Mouse (Mus musculus) thymus, adult 2 months (tissue): ENCODE data around the gene Fam204a. TPM values are rescaled to one million over a fixed set of nuclear protein-coding genes. Genes with fewer than 3 reads are reported as not detected.

Source experiments
- DNase-seq: peaks from one replicate; pipeline ENCODE4 v3.0.0; 2021
- H3K27ac ChIP-seq: fragments of 200-500 bp; 2 replicates; pipeline ENCODE4 v1.5.1; 2012; ENCODE audit warnings: low read length, control low read depth; ENCODE audit not compliant: control insufficient read depth, insufficient read depth
- H3K27me3 ChIP-seq: fragments of 200-500 bp; 2 replicates; pipeline ENCODE4 v1.6.1; 2012; ENCODE audit warnings: mild to moderate bottlenecking, low read length, moderate library complexity, mixed read lengths; ENCODE audit not compliant: control insufficient read depth, insufficient read depth
- H3K36me3 ChIP-seq: fragments of 200-500 bp; 2 replicates; pipeline ENCODE4 v1.6.1; 2012; ENCODE audit warnings: mild to moderate bottlenecking, low read length, moderate library complexity; ENCODE audit not compliant: control insufficient read depth, insufficient read depth
- H3K4me1 ChIP-seq: fragments of 200-500 bp; replicated peaks from 2 replicates; pipeline ENCODE4 v1.6.1; 2012; ENCODE audit warnings: low read length; ENCODE audit not compliant: control insufficient read depth, insufficient read depth
- H3K4me3 ChIP-seq: fragments of 200-500 bp; 2 replicates; pipeline ENCODE4 v1.5.1; 2012; ENCODE audit warnings: mild to moderate bottlenecking, low read length, control low read depth, moderate library complexity; ENCODE audit not compliant: control insufficient read depth, insufficient read depth
- CTCF ChIP-seq: fragments of 200-500 bp; IDR thresholded peaks from 2 replicates; pipeline ENCODE4 v1.5.1; 2012; ENCODE audit warnings: mild to moderate bottlenecking, control low read depth, low read length, moderate library complexity, borderline replicate concordance; ENCODE audit not compliant: control insufficient read depth, poor library complexity, insufficient read depth; ENCODE audit errors: extremely low read depth
- POLR2A ChIP-seq: fragments of 200-500 bp; IDR thresholded peaks from 2 replicates; pipeline ENCODE4 v1.6.1; 2012; ENCODE audit warnings: mild to moderate bottlenecking, low read length, control low read depth, moderate library complexity; ENCODE audit not compliant: control insufficient read depth, poor library complexity, insufficient read depth; ENCODE audit errors: extremely low read depth
- WGBS: fragments of 180-500 bp; shearing (Covaris S2); methylation state at CpG from one replicate; pipeline ENCODE4 v1.1.7; 2018; 5-methylcytosine and 5-hydroxymethylcytosine counted together
- polyA plus RNA-seq: library from polyadenylated mRNA; depleted of rRNA; stranded (reverse); fragments of >200 nt; gene quantifications from 2 replicates; pipeline ENCODE4 v1.2.3, GENCODE M21; 2012

Gene Fam204a
- polyA plus RNA-seq, 1 experiment = 6.3 TPM

DNA sequence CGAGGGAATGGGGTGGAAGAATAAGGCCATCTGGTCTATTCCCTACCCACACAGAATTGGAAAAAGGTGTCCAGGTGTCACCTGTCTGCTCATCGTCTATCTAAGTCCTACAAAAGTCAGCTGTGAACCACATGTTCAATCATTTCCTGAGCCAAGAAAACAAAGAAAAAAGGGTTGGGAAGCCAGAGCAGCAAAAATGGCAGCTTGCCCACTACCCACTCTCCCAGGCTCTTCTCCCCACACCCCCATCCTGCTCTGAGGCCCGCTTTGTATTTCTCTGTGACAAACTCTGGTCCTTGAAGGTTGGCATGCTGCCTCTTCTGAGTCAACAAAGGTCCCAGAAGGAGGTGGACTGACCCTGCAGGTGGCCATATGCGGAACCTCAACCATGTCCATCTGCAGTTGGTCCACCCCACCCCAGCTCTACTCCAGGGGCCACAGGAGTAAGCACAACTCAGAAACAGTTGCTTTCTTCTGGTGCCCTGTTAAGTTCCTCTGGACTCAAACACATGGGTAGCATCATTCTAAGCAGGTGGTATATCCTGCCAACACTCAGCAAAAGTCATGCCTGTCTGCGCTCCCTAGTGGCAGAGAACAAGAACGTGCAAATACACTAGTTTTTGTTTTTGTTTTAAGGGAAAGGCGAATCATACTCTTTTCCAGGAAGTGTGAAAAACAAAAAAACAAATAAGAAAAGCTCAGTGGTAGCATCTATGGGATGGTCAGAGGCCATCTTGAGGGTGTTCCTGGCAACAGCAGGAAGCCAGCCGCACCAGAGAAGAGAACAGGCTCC, 47.5 kb downstream of the Fam204a start:
- no peaks in the 10 kb centered on the region for H3K36me3 ChIP-seq
- no peaks in the 10 kb centered on the region for H3K27me3 ChIP-seq
- no peak for TF ChIP-seq CTCF
- no peak for TF ChIP-seq POLR2A
- no peak overlapping the region for H3K27ac ChIP-seq
- H3K4me3 ChIP-seq = no peak overlapping the region
- DNase-seq = no peak
- WGBS = 80% methylated on average over 8 of the region's 8 CpGs
- peaks cover 11% of the 10 kb centered on the region for H3K4me1 ChIP-seq

DNA sequence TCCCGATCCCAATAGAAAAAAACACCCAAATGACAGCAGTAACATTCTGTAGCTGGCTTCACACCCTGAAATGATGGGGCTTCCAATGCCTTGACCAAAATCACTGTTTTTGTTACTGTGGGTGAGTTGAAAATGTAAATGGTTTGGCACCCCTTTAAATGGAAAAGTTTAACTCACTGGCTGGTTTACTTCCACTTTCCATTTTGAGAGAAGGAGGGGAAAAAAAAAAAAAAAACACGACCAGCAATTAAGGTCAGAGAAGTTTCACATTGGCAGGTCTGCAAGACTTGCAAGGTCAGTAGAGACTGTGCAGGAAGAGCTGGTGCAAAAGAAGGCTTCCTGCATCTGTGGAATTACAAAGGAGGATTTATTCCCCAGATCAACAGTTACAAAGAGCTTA, 61.1 kb downstream of the Fam204a start:
- Histone ChIP-seq H3K36me3 (no peaks in the 10 kb centered on the region), H3K4me3 (no peak overlapping the region), H3K27ac (no peak overlapping the region), H3K4me1 (0 out of 2 replicates have a peak, but pooled peaks cover 2% of the 10 kb centered on the region), H3K27me3 (no peaks in the 10 kb centered on the region)
- WGBS = 35% methylated on average over 2 of the region's 2 CpGs
- no peak for TF ChIP-seq POLR2A
- no peak for TF ChIP-seq CTCF
- no peak for DNase-seq

DNA sequence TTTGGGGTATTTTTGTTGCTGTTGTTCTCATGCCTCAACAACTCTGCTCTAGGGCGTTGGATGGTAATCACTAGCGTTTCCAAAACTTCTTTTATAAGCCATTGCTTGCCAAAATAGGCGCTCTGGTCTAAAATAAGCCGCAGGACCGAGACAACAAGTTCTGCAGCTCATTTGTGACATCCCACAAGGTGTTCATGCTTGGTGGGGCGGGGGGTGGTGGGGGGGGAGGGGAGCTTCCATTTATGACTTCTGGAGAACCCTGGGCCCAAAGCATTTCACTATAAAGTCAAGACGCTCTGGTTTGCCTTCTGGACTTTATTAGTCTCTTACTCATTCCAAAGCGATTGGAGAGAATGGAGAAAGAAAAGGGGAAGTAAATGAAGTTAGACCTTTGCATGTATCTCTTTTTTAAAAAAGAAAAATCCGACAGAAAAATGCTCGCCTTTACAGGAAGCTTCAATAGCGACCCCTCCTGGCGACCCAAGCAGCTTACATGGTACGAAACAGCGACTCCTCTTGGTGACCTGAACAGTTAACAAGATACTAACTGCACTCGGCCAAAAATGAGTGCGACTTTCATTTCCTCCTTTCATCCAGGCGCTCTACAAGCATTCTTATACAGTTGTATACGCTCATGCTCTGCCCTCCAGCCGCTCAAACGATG, 65.8 kb downstream of the Fam204a start:
- no peak for TF ChIP-seq POLR2A
- no peak for TF ChIP-seq CTCF
- Histone ChIP-seq H3K27me3 (no peaks in the 10 kb centered on the region), H3K36me3 (no peaks in the 10 kb centered on the region), H3K27ac (no peak overlapping the region), H3K4me3 (no peak overlapping the region), H3K4me1 (0 out of 2 replicates have a peak, but pooled peaks cover 2% of the 10 kb centered on the region)
- peak; percentile 68 for DNase-seq
- 31% methylated on average over 20 of the region's 20 CpGs for WGBS

DNA sequence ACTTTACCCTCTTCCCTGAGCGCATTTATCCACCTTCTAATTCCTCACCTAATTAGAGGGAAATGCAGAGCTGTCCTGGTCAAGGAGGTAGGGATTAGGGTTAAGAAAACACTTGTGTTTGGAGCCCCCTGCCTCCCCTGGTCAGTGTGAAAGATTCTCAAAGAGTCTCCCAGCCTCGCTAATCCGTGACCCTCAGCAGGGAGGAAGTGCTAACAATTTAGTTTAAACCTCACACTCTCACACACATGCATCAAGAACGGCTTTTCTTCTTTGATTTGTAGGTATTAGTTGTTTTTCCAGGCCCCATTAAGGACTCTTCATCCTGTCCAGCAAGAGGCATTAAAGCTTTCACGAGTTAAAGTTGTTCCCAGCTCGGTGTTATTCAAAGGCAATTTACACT, 66.7 kb downstream of the Fam204a start:
- H3K4me1 ChIP-seq = 0 out of 2 replicates have a peak, but pooled peaks cover 2% of the 10 kb centered on the region
- H3K27me3 ChIP-seq = no peaks in the 10 kb centered on the region
- no peak overlapping the region for H3K27ac ChIP-seq
- WGBS = 82% methylated on average over 6 of the region's 6 CpGs
- H3K36me3 ChIP-seq = no peaks in the 10 kb centered on the region
- no peak for DNase-seq
- no peak overlapping the region for H3K4me3 ChIP-seq
- TF ChIP-seq POLR2A (no peak), CTCF (no peak)

DNA sequence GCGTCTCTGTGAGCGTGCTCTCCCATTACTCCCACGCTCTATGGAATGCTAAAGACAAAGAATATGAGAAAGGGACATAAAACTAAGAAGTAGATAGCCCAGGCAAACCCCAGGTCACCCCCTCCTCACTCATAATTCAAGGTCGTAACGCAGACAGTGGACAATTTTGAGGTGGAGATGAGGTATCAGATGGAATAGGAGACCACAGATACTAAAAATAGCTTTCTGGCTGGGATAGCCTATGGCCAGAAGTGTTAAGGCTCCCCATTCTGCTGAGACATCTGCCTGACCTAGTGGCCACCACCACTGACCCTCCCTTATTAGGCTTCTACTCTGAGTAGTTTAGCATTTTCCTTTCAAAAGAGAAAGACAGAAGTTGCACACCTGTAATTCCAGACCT, 71.2 kb downstream of the Fam204a start:
- Histone ChIP-seq H3K4me3 (no peak overlapping the region), H3K27ac (no peak overlapping the region), H3K36me3 (no peaks in the 10 kb centered on the region), H3K4me1 (no peaks in the 10 kb centered on the region), H3K27me3 (no peaks in the 10 kb centered on the region)
- no peak for DNase-seq
- TF ChIP-seq CTCF (no peak), POLR2A (no peak)
- WGBS = 94% methylated on average over 5 of the region's 5 CpGs

DNA sequence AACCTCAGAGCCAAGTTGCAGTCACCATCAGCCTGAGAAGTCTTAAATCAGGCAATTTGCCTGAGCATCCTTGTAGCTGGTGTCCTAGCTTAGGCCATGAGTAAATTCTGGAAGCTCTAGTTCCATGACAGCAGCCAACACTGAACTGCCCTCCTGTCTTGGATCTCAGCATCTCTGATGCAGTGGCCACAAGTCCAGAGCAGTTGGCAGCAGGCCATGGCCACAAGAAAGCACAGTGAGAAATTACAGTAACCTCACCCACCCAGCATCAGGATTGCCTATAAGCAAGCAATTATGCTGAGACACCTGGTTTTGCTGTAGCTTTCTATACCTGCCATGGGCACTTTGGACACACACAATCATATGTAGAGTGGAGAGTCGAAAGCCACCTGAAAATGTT, 73.4 kb downstream of the Fam204a start:
- no peak overlapping the region for H3K27ac ChIP-seq
- no peak for DNase-seq
- 88% methylated on average over 1 of the region's 1 CpGs for WGBS
- no peak for TF ChIP-seq CTCF
- no peak for TF ChIP-seq POLR2A
- H3K36me3 ChIP-seq = no peaks in the 10 kb centered on the region
- H3K4me1 ChIP-seq = no peaks in the 10 kb centered on the region
- no peaks in the 10 kb centered on the region for H3K27me3 ChIP-seq
- H3K4me3 ChIP-seq = no peak overlapping the region

DNA sequence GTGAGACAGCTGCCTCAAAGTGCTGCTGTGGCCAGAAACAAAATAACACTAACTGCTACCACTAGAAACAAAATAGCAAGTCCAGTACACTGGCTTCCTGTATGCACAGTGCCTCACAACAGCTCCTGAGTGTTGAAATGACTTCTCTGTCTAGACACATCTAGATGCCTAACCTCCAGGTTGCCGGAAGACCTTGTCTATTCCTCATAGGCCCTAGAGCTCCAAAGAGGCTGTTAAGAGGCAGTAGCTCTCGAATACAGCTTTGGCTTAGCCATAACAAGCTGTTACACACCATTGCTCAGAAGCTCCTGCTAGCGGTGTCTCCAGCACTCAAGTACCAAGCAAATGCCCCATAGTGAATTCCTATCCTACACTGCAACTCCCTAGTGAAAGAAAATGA, 76.4 kb downstream of the Fam204a start:
- WGBS = 91% methylated on average over 3 of the region's 3 CpGs
- Histone ChIP-seq H3K27ac (no peak overlapping the region), H3K4me3 (no peak overlapping the region), H3K36me3 (no peaks in the 10 kb centered on the region), H3K27me3 (no peaks in the 10 kb centered on the region), H3K4me1 (no peaks in the 10 kb centered on the region)
- TF ChIP-seq POLR2A (no peak), CTCF (no peak)
- no peak for DNase-seq
